Mouse (Mus musculus): ENCODE results near the gene Atp8b4. TPM values are rescaled to one million over a fixed set of nuclear protein-coding genes. Genes with fewer than 3 reads are reported as not detected.
"Not testable (repeated sequence)": the region's sequence is repeated elsewhere in the genome, so short reads cannot be mapped to it uniquely, and the experiment has no call there.

The Atp8b4 gene
- polyA plus RNA-seq (2012; ENCODE audit: insufficient read depth, insufficient read length, low replicate concordance, missing spikeins) = not detected in 2 replicates

DNA sequence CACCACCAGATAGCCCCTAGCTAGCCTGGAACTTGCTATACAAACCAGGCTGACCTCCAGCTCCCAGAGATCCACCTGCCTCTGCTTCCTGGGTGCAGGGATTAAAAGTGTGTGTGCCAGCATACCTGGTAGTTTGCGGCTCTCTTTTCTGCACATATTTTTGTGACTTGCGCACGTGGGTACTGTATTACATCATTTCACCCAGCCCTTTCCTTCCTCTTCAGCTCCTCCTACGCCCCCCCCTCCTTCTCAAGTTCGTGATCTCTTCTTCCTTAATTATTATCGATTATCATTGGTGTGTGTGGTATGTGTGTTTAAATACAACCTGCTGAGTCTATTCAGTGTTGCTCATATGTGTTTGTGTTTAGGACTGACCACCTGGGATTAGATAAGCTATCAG is at the start of gene Atp8b4:
Gene Atp8b4, minus strand, starts transcription at position 154 of the 400 bp plus-strand sequence.
- TF ChIP-seq POLR2A (IDR thresholded peaks at IDR 0.05; ENCODE audit: insufficient read depth, low read depth, low read length) = no peak
- TF ChIP-seq CTCF (IDR thresholded peaks at IDR 0.05; ENCODE audit: insufficient read depth, low read depth, low read length) = no peak
- WGBS = 80% methylated on average over 6 of the region's 6 CpGs

DNA sequence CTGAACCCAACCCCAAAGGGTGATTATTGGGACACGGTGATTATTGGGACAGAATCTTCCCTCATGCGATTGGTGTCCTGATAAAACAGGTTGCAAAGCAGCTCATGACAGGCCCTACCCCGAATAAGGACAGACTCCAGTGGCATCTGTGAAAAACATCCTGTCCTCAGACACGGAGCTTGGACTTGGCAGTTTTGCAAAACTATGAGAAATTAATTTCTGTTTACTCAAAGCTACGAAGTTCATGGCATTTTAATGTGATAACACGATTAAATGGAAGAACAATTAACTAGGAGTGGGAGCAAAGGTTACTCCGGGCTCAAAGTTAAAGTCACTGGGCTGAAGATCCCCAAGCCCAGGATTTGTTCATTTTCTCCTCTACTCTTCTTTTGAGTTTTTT is 49.2 kb upstream of the Atp8b4 start:
- 91% methylated on average over 7 of the region's 7 CpGs for WGBS

More for the DNA sequence above, at the start of gene Atp8b4:
- no peaks in the 10 kb centered on the region for H3K4me1 ChIP-seq (ENCODE audit: control insufficient read depth, insufficient read depth, low read length)
- no peak within 1 kb of the TSS for H3K4me3 ChIP-seq (ENCODE audit: insufficient read depth, low read depth, low read length)
- no peak within 1 kb of the TSS for H3K27ac ChIP-seq (ENCODE audit: insufficient read depth, low read depth, low read length)

DNA sequence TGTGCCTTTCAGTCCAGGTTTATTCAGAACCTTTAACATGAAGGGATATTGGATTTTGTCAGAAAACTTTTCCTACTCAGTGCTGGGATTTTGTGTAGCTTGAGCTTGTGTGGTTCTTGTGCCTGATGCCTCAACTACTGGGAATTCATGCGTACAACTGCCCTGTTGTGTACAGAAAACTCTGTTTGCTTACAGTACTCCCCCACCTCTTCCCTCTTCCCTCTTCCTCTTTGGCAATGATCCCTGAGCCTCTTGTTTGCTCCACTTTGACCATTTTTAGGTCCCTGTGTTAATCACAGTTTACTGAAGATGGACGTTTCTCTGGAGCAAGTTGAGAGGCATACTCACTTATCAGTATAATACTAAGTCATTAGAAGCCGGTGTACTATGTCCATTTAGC is 45.9 kb upstream of the Atp8b4 start:
- WGBS = 79% methylated on average over 3 of the region's 3 CpGs
- no peak overlapping the region for H3K4me3 ChIP-seq (ENCODE audit: insufficient read depth, low read depth, low read length)
- H3K27ac ChIP-seq (ENCODE audit: insufficient read depth, low read depth, low read length) = no peak overlapping the region
- no peak for TF ChIP-seq CTCF (IDR thresholded peaks at IDR 0.05; ENCODE audit: insufficient read depth, low read depth, low read length)
- H3K4me1 ChIP-seq (ENCODE audit: control insufficient read depth, insufficient read depth, low read length) = no peaks in the 10 kb centered on the region

More for the DNA sequence above, 49.2 kb upstream of the Atp8b4 start:
- TF ChIP-seq POLR2A (IDR thresholded peaks at IDR 0.05; ENCODE audit: insufficient read depth, low read depth, low read length) = no peak
- no peak for TF ChIP-seq CTCF (IDR thresholded peaks at IDR 0.05; ENCODE audit: insufficient read depth, low read depth, low read length)
- Histone ChIP-seq H3K4me3 (ENCODE audit: insufficient read depth, low read depth, low read length) (no peak overlapping the region), H3K27ac (ENCODE audit: insufficient read depth, low read depth, low read length) (no peak overlapping the region), H3K4me1 (ENCODE audit: control insufficient read depth, insufficient read depth, low read length) (peaks cover 13% of the 10 kb centered on the region)

DNA sequence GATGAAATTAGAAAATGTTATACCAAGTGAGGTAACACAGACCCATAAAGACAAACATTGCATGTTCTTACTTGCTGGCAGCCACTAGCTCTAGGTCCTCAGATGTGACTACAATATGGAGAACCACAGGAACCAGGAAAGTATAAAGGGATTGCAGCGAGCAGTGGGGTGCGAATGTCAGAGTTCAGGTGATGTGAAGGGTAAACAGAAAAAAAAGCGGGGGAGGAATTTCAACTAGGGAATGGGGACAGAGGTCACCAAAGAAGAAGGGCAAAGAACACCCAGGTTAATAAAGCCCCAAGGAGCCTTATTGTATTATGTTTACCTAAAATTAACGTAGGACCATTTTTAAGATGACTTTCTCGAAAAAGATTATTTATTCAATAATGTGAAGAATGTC is 44.8 kb upstream of the Atp8b4 start:
- no peak overlapping the region for H3K27ac ChIP-seq (ENCODE audit: insufficient read depth, low read depth, low read length)
- 80% methylated on average over 5 of the region's 5 CpGs for WGBS
- no peak overlapping the region for H3K4me3 ChIP-seq (ENCODE audit: insufficient read depth, low read depth, low read length)
- H3K4me1 ChIP-seq (ENCODE audit: control insufficient read depth, insufficient read depth, low read length) = no peaks in the 10 kb centered on the region
- TF ChIP-seq CTCF (IDR thresholded peaks at IDR 0.05; ENCODE audit: insufficient read depth, low read depth, low read length) = no peak
- no peak for TF ChIP-seq POLR2A (IDR thresholded peaks at IDR 0.05; ENCODE audit: insufficient read depth, low read depth, low read length)

DNA sequence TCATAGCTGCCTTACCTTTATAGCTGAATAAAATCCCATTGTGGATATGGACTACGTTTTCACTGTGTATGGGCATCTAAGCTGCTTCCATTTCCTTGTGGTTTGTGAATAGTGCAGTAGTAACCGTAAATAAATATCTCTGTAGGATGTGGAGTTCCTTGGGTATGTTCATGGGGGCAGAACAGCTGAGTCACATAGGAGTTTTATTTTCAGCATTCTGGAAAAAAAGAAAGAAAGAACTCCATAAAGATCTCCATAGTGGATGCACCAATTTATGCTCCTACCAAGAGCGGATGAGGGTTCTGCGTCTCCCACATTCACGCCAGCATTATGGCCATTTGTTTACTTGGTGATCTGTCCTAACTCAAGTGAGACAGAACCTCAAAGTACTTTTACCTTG is 41.7 kb upstream of the Atp8b4 start:
- Histone ChIP-seq H3K4me3 (ENCODE audit: insufficient read depth, low read depth, low read length) (no peak overlapping the region), H3K27ac (ENCODE audit: insufficient read depth, low read depth, low read length) (no peak overlapping the region), H3K4me1 (ENCODE audit: control insufficient read depth, insufficient read depth, low read length) (no peaks in the 10 kb centered on the region)
- TF ChIP-seq POLR2A (IDR thresholded peaks at IDR 0.05; ENCODE audit: insufficient read depth, low read depth, low read length) (no peak), CTCF (IDR thresholded peaks at IDR 0.05; ENCODE audit: insufficient read depth, low read depth, low read length) (no peak)
- WGBS = 67% methylated on average over 5 of the region's 5 CpGs

DNA sequence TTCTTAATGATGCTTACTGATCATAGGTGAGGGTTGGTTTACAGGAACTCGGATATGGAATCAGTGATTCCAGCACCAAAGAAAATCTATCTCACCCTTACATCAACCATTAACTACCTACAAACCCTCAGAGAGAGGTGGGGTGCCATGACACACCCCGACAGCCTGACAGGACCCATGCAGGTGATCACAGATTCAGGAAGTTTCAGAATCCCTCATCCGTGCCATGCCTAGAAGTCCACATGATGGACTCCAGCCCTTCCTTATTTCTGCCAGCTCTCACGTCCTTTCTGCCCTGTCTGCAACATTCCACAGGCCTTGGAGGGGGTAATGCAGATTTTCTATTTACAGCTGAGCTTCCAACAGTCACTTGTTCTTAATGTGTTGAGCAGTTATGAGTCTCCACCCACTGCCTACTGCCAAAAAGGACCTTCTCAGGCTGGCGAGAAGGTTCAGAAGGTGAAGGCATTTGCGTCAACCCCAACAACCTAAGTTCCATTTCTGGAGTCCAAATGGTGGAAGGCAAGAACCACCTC is 40.0 kb upstream of the Atp8b4 start:
- no peaks in the 10 kb centered on the region for H3K4me1 ChIP-seq (ENCODE audit: control insufficient read depth, insufficient read depth, low read length)
- H3K4me3 ChIP-seq (ENCODE audit: insufficient read depth, low read depth, low read length) = no peak overlapping the region
- H3K27ac ChIP-seq (ENCODE audit: insufficient read depth, low read depth, low read length) = no peak overlapping the region
- WGBS = 86% methylated on average over 6 of the region's 6 CpGs
- TF ChIP-seq CTCF (IDR thresholded peaks at IDR 0.05; ENCODE audit: insufficient read depth, low read depth, low read length) (no peak), POLR2A (IDR thresholded peaks at IDR 0.05; ENCODE audit: insufficient read depth, low read depth, low read length) (no peak)

DNA sequence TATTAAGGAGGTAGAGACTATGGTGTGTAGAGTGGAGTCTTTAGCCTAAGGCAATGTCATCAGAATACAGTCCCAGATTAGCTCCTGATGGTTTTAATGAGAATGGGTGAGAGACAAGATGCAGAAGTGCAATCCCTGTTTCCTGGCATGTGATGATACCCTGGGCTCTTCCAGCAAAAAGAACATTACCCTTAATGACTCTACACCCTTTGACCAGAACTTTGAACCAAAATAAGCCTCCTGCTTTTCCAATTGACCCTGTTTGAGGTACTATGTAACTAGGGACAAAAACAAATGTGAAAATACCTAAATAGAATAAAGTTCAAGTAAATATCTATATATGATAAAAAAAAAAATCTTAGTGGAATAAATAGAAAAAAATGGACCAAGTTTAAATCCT is 37.2 kb upstream of the Atp8b4 start:
- H3K4me1 ChIP-seq (ENCODE audit: control insufficient read depth, insufficient read depth, low read length) = no peaks in the 10 kb centered on the region
- H3K4me3 ChIP-seq (ENCODE audit: insufficient read depth, low read depth, low read length) = no peak overlapping the region
- TF ChIP-seq CTCF (IDR thresholded peaks at IDR 0.05; ENCODE audit: insufficient read depth, low read depth, low read length) = no peak
- no peak for TF ChIP-seq POLR2A (IDR thresholded peaks at IDR 0.05; ENCODE audit: insufficient read depth, low read depth, low read length)
- H3K27ac ChIP-seq (ENCODE audit: insufficient read depth, low read depth, low read length) = no peak overlapping the region

DNA sequence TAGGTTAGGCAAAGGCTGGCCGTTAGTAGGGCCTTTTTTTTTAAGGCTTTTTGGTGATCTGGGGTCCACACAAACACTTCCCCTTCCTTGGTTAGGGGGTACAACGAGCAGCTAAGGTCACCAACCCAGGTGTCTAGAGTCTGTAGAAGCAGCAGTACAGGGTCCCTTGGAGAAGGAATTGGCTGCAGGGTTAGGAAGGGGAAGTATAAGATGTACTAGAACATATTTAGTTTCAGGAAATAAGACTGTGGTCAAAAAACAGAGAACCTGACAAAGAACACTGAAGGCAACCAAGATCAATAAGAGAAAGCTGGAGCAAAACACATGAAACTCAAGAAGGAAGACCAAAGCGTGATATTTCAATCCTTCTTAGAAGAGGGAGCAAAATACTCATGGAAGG is 30.1 kb upstream of the Atp8b4 start:
- H3K4me3 ChIP-seq (ENCODE audit: insufficient read depth, low read depth, low read length) = no peak overlapping the region
- no peak for TF ChIP-seq POLR2A (IDR thresholded peaks at IDR 0.05; ENCODE audit: insufficient read depth, low read depth, low read length)
- TF ChIP-seq CTCF (IDR thresholded peaks at IDR 0.05; ENCODE audit: insufficient read depth, low read depth, low read length) = no peak
- WGBS = 78% methylated on average over 3 of the region's 3 CpGs

DNA sequence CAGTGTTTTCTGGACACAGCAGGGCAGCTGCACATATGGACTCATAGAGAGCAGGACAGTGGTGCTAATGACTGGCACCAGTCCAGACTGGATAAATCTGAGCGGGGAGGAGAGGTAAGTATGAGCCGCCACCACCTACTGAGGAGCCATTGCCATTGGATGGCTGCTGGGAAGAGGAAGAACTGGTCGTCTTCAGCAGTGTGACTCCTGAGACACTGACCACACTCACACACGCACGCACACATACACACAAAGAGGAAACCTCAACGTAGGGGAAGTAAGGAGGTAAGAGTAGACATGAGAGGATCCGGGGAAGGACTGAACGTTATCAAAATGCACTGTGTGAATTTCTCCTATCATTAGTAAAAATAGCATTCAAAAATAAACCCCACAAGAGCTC is 27.0 kb upstream of the Atp8b4 start:
- no peak for TF ChIP-seq CTCF (IDR thresholded peaks at IDR 0.05; ENCODE audit: insufficient read depth, low read depth, low read length)
- no peak for TF ChIP-seq POLR2A (IDR thresholded peaks at IDR 0.05; ENCODE audit: insufficient read depth, low read depth, low read length)
- Histone ChIP-seq H3K27ac (ENCODE audit: insufficient read depth, low read depth, low read length) (no peak overlapping the region), H3K4me1 (ENCODE audit: control insufficient read depth, insufficient read depth, low read length) (no peaks in the 10 kb centered on the region), H3K4me3 (ENCODE audit: insufficient read depth, low read depth, low read length) (no peak overlapping the region)
- WGBS = 91% methylated on average over 8 of the region's 8 CpGs

More for the DNA sequence above, 30.1 kb upstream of the Atp8b4 start:
- no peak overlapping the region for H3K27ac ChIP-seq (ENCODE audit: insufficient read depth, low read depth, low read length)
- H3K4me1 ChIP-seq (ENCODE audit: control insufficient read depth, insufficient read depth, low read length) = no peaks in the 10 kb centered on the region

DNA sequence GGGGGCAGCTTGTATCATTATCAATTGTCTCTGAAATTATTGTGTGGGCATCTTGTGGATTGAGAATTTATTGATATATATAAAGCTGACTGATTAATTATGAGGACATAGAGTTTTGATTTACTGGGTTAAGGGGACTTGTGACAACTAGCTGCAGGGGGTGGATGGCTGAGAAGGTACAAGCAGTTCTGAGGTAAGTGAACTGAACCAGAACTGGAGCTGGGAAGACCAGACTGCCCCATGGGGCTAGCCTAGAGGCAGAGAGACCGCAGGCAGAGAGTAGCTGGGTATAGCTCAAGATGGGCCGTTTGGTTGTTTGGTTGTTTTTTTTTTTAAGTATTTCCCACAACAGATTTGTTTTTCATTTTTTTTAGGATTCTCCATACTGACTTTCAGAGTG is 23.8 kb upstream of the Atp8b4 start:
- TF ChIP-seq CTCF (IDR thresholded peaks at IDR 0.05; ENCODE audit: insufficient read depth, low read depth, low read length) (no peak), POLR2A (IDR thresholded peaks at IDR 0.05; ENCODE audit: insufficient read depth, low read depth, low read length) (no peak)
- 88% methylated on average over 2 of the region's 2 CpGs for WGBS

DNA sequence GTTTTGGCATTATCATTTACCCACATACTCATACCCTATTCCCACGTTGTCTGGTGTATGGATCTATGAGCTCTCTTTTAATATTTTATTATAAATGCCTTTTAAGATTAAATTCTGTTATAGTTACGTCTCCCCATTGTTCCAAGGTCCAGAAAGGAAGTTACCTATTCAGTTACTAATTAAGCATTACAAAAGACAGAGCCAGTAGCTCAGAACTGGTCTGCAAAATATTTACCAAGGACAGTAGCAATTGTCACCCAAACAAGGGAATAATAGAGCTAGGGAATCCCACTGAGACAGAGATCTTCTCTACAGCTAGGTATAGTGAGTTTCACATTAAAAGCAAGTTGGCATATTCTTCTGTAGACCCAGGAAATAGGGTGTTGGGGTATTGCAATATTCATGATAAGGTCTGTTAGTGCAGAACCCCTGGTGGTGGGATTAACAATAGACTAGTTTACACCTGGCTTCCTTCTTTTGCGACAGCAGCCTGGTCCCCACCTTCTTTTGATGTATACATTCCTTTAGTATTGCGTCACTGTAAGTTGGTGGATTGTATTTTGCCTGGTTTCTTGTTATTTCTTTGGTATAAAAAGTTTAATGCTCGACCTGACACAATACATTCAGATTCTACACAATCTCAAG is 22.7 kb upstream of the Atp8b4 start:
- H3K4me3 ChIP-seq (ENCODE audit: insufficient read depth, low read depth, low read length); H3K4me1 ChIP-seq (ENCODE audit: control insufficient read depth, insufficient read depth, low read length); H3K27ac ChIP-seq (ENCODE audit: insufficient read depth, low read depth, low read length): not testable (repeated sequence)
- 60% methylated on average over 5 of the region's 5 CpGs for WGBS

More for the DNA sequence above, 23.8 kb upstream of the Atp8b4 start:
- Histone ChIP-seq H3K27ac (ENCODE audit: insufficient read depth, low read depth, low read length) (no peak overlapping the region), H3K4me1 (ENCODE audit: control insufficient read depth, insufficient read depth, low read length) (no peaks in the 10 kb centered on the region), H3K4me3 (ENCODE audit: insufficient read depth, low read depth, low read length) (no peak overlapping the region)
